Mouse (Mus musculus): Measurements from ENCODE around the gene Idua. TPM values are rescaled to one million over a fixed set of nuclear protein-coding genes. Genes with fewer than 3 reads are reported as not detected.

Gene Idua
- polyA plus RNA-seq, 1 experiment from 2014 or later, result 13.1 TPM

DNA sequence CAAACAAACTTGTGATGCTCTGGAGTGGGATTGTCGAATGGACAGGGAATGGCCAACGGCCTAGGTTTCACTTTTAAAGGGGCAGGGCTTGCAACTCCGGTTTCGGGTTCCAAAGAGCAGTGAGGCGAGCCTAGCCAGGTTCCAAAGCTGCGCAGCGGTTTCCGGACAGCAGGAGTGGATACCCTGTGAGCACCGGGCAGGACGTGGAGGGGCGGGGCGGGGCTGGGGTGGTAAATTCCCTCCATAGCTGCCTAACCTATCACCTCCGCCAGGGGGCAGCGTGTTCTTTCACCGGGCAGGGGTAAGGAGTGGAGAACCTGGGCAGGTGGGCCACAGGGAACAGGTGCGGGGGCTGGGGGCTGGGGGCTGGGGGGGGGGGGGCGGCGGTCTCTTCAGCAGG lies 32.1 kb downstream of the Idua start, which contains the start of gene Fgfrl1:
Fgfrl1 (plus strand) TSS at position 112 of the 400 bp plus-strand sequence.
- H3K4me1 ChIP-seq (replicated peaks), result peaks cover 45% of the 10 kb centered on the region
- peaks cover 11% of the 10 kb centered on the region for H3K36me3 ChIP-seq
- under 1% methylated on average over 17 of the region's 18 CpGs for WGBS
- H3K9me3 ChIP-seq, result no peaks in the 10 kb centered on the region
- H3K27me3 ChIP-seq, result peaks cover 9% of the 10 kb centered on the region; the same call in 1 of the 2 replicates
- ATAC-seq (ENCODE audit: insufficient number of reproducible peaks, insufficient read depth, low FRiP score, low TSS enrichment, low read depth), result no peak
- H3K4me2 ChIP-seq, result peak within 1 kb of the TSS; percentile 75
- H3K27ac ChIP-seq, result peak within 1 kb of the TSS; percentile 41; the same call in 1 of the 2 replicates
- H3K9ac ChIP-seq (replicated peaks), result peak within 1 kb of the TSS; percentile 93
- H3K4me3 ChIP-seq (replicated peaks), result peak within 1 kb of the TSS; percentile 93

DNA sequence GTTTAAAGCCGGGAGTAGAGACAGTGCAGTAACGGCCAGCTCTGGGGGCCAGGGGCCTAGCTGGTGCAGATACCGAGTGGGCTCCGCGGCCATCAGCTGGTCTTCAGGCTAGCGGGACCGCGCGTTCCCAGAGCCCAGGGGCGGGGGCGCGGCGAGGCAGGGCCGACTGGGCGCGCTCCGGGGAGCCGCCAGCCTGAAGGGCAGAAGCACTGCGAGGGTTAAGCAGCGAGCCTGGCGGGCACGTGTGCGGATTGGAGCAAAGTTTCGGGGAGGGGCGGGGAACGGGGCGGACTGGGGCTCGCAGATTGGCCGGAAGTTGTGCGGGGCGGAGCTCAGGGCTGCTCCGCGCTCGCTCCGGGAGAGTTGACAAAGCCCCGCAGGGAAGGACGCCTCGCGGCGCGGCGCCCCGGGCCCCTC lies 33.7 kb downstream of the Idua start:
- H3K36me3 ChIP-seq, result peaks cover 18% of the 10 kb centered on the region
- WGBS, result 2% methylated on average over 35 of the region's 43 CpGs
- peak overlapping the region; percentile 77 for H3K27ac ChIP-seq
- H3K4me3 ChIP-seq (replicated peaks), result peak overlapping the region; percentile 93
- H3K9me3 ChIP-seq, result no peaks in the 10 kb centered on the region
- H3K4me2 ChIP-seq, result peak overlapping the region; percentile 75
- H3K9ac ChIP-seq (replicated peaks), result peak overlapping the region; percentile 93
- peaks cover 9% of the 10 kb centered on the region; the same call in 1 of the 2 replicates for H3K27me3 ChIP-seq
- ATAC-seq (ENCODE audit: insufficient number of reproducible peaks, insufficient read depth, low FRiP score, low TSS enrichment, low read depth), result peak; percentile 90
- H3K4me1 ChIP-seq (replicated peaks), result peaks cover 61% of the 10 kb centered on the region

DNA sequence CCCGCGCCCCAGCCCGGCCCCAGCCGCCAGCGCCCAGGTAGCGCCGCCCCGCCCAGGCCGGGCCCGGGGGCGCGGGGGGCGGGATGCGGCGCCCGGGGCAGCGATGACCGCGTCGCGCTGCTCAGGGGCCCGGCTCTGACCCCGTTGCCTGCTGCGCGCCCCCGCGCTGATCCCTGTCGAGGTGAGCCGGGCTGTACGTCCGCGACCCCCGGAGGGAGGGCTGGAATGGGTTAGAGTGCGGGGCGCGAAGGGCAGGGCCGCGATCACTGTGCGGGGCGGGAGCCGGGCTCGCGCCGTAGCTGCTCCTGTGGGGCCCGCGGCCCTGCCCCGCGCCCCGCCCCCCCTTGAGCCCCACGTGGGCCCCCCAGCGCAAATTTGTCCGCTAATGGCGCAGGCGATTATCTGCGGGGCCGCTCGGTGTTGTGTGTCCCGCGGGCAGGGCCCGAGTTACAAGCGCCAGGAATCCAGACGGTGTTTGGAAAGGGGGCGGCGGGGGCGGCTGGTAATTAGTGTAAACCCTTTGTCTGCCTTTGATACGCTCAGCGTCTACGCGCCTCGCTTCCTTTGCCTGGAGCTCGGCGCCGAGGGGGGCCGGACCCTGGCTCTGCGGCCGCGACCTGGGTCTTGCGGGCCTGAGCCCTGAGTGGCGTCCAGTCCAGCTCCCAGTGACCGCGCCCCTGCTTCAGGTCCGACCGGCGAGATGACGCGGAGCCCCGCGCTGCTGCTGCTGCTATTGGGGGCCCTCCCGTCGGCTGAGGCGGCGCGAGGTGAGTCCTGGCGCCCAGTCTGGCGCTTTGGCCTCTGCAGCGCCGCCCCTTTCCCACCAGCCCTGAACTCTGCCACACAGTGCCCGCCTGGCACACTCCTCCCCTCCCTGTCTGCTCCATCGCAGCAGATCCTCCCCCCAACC lies 34.5 kb downstream of the Idua start:
- H3K4me1 ChIP-seq (replicated peaks), result peaks cover 68% of the 10 kb centered on the region

GRCm38 (mm10) chr5:108695861-108696260 lies 35.7 kb downstream of the Idua start:
- H3K4me3 ChIP-seq (replicated peaks), result peak overlapping the region; percentile 93
- H3K36me3 ChIP-seq, result peaks cover 20% of the 10 kb centered on the region
- H3K4me2 ChIP-seq, result peak overlapping the region; percentile 75
- H3K9me3 ChIP-seq, result no peaks in the 10 kb centered on the region
- peak overlapping the region; percentile 93; the same call in 1 of the 2 replicates for H3K9ac ChIP-seq (replicated peaks)
- WGBS, result 95% methylated on average over 12 of the region's 12 CpGs
- H3K4me1 ChIP-seq (replicated peaks), result peaks cover 81% of the 10 kb centered on the region
- ATAC-seq (ENCODE audit: insufficient number of reproducible peaks, insufficient read depth, low FRiP score, low TSS enrichment, low read depth), result no peak
- H3K27me3 ChIP-seq, result peaks cover 9% of the 10 kb centered on the region; the same call in 1 of the 2 replicates
- peak overlapping the region; percentile 94; the same call in 1 of the 2 replicates for H3K27ac ChIP-seq

More for the DNA sequence above, 34.5 kb downstream of the Idua start:
- Histone ChIP-seq H3K4me3 (replicated peaks) (peak overlapping the region; percentile 93), H3K9ac (replicated peaks) (peak overlapping the region; percentile 93), H3K9me3 (no peaks in the 10 kb centered on the region), H3K4me2 (peak overlapping the region; percentile 75), H3K27ac (peak overlapping the region; percentile 77), H3K36me3 (peaks cover 23% of the 10 kb centered on the region), H3K27me3 (peaks cover 9% of the 10 kb centered on the region; the same call in 1 of the 2 replicates)
- under 1% methylated on average over 81 of the region's 99 CpGs for WGBS
- peak; percentile 57 for ATAC-seq (ENCODE audit: insufficient number of reproducible peaks, insufficient read depth, low FRiP score, low TSS enrichment, low read depth)

GRCm38 (mm10) chr5:108696542-108696941 lies 36.4 kb downstream of the Idua start:
- peak overlapping the region; percentile 75 for H3K4me2 ChIP-seq
- H3K27ac ChIP-seq, result peak overlapping the region; percentile 94
- H3K4me1 ChIP-seq (replicated peaks), result peaks cover 87% of the 10 kb centered on the region
- WGBS, result 73% methylated on average over 3 of the region's 3 CpGs
- peak overlapping the region; percentile 93; the same call in 1 of the 2 replicates for H3K4me3 ChIP-seq (replicated peaks)
- no peak overlapping the region for H3K9ac ChIP-seq (replicated peaks)
- ATAC-seq (ENCODE audit: insufficient number of reproducible peaks, insufficient read depth, low FRiP score, low TSS enrichment, low read depth), result no peak
- H3K36me3 ChIP-seq, result peaks cover 25% of the 10 kb centered on the region
- H3K9me3 ChIP-seq, result no peaks in the 10 kb centered on the region
- H3K27me3 ChIP-seq, result peaks cover 9% of the 10 kb centered on the region; the same call in 1 of the 2 replicates

GRCm38 (mm10) chr5:108697341-108697753 lies 37.2 kb downstream of the Idua start:
- WGBS, result 25% methylated on average over 4 of the region's 4 CpGs
- no peak for ATAC-seq (ENCODE audit: insufficient number of reproducible peaks, insufficient read depth, low FRiP score, low TSS enrichment, low read depth)
- Histone ChIP-seq H3K9ac (replicated peaks) (no peak overlapping the region; the same call in 1 of the 2 replicates), H3K4me1 (replicated peaks) (peaks cover 86% of the 10 kb centered on the region), H3K27ac (peak overlapping the region; percentile 94), H3K9me3 (no peaks in the 10 kb centered on the region), H3K4me3 (replicated peaks) (peak overlapping the region; percentile 11), H3K36me3 (peaks cover 33% of the 10 kb centered on the region), H3K4me2 (peak overlapping the region; percentile 75), H3K27me3 (peaks cover 9% of the 10 kb centered on the region; the same call in 1 of the 2 replicates)

GRCm38 (mm10) chr5:108700346-108700745 lies 40.2 kb downstream of the Idua start:
- Histone ChIP-seq H3K4me2 (peak overlapping the region; percentile 42), H3K4me1 (replicated peaks) (peaks cover 82% of the 10 kb centered on the region), H3K36me3 (peaks cover 63% of the 10 kb centered on the region), H3K9me3 (no peaks in the 10 kb centered on the region), H3K4me3 (replicated peaks) (no peak overlapping the region), H3K27me3 (no peaks in the 10 kb centered on the region), H3K9ac (replicated peaks) (peak overlapping the region; percentile 34; the same call in 1 of the 2 replicates), H3K27ac (peak overlapping the region; percentile 94)
- 28% methylated on average over 3 of the region's 3 CpGs for WGBS
- peak; percentile 71 for ATAC-seq (ENCODE audit: insufficient number of reproducible peaks, insufficient read depth, low FRiP score, low TSS enrichment, low read depth)

DNA sequence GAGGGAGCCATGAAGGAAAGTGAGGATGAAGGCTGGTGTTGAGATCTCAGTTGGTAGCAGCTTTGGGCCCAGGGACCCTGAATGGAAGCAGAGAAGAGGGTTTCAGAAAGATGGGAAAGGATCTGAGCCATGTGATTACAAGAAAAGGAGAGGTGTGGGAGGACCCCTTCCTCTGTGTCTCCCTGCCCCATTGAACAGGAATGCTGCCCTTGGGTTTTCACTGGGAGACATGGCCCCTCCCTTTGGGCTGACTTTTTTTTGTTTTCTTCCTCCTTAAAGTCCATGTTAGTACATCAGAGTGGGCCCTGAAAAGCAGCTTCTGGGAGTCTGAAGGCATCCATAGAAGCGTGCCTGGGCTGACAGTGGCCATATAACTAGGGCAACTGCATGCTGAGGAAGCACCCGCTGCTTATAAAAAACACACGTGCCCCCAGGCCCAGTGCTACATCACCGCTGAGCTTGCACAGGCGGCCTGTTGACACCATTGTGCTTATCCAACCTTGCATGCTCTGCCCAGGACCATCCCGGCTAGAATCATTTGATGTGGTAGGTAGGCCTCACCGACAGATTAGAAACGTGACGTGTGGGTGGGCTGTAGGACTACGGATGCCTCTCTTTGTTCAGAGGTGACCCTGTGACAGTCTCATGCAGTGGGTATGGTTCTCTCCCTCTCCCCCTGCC lies 41.4 kb downstream of the Idua start:
- Histone ChIP-seq H3K4me1 (replicated peaks) (peaks cover 71% of the 10 kb centered on the region), H3K27me3 (no peaks in the 10 kb centered on the region), H3K4me3 (replicated peaks) (no peak overlapping the region), H3K4me2 (0 out of 2 replicates have a peak overlapping the region, but pooled peaks have one; percentile 42), H3K9ac (replicated peaks) (no peak overlapping the region), H3K27ac (peak overlapping the region; percentile 94), H3K9me3 (no peaks in the 10 kb centered on the region), H3K36me3 (peaks cover 66% of the 10 kb centered on the region)
- ATAC-seq (ENCODE audit: insufficient number of reproducible peaks, insufficient read depth, low FRiP score, low TSS enrichment, low read depth), result no peak
- WGBS, result 82% methylated on average over 10 of the region's 10 CpGs

- H3K27ac ChIP-seq, result no peak overlapping the region
- 71% methylated on average over 12 of the region's 12 CpGs for WGBS
- peaks cover 83% of the 10 kb centered on the region for H3K36me3 ChIP-seq
- no peaks in the 10 kb centered on the region for H3K27me3 ChIP-seq
- no peak for ATAC-seq (ENCODE audit: insufficient number of reproducible peaks, insufficient read depth, low FRiP score, low TSS enrichment, low read depth)
- H3K9ac ChIP-seq (replicated peaks), result no peak overlapping the region
- no peaks in the 10 kb centered on the region for H3K9me3 ChIP-seq
- no peak overlapping the region for H3K4me3 ChIP-seq (replicated peaks)
- H3K4me1 ChIP-seq (replicated peaks), result peaks cover 46% of the 10 kb centered on the region
- H3K4me2 ChIP-seq, result no peak overlapping the region
Measured at GRCm38 (mm10) chr5:108703754-108704626, 43.9 kb downstream of the Idua start.

GRCm38 (mm10) chr5:108707758-108708157 lies 47.6 kb downstream of the Idua start:
- H3K4me1 ChIP-seq (replicated peaks), result peaks cover 12% of the 10 kb centered on the region
- H3K4me3 ChIP-seq (replicated peaks), result no peak overlapping the region
- H3K27ac ChIP-seq, result no peak overlapping the region
- 86% methylated on average over 2 of the region's 2 CpGs for WGBS
- H3K9me3 ChIP-seq, result no peaks in the 10 kb centered on the region
- peaks cover 66% of the 10 kb centered on the region for H3K36me3 ChIP-seq
- H3K9ac ChIP-seq (replicated peaks), result no peak overlapping the region
- no peak overlapping the region for H3K4me2 ChIP-seq
- H3K27me3 ChIP-seq, result no peaks in the 10 kb centered on the region
- ATAC-seq (ENCODE audit: insufficient number of reproducible peaks, insufficient read depth, low FRiP score, low TSS enrichment, low read depth), result no peak

Measured in limb, embryonic 12.5 days (tissue).